Mouse (Mus musculus) hindbrain, embryonic 10.5 days (tissue): ENCODE results near the gene Kcnab2. TPM values are rescaled to one million over a fixed set of nuclear protein-coding genes. Genes with fewer than 3 reads are reported as not detected.

Experiments
- DNase-seq: peaks from one replicate; pipeline ENCODE4 v3.0.0-alpha.2; 2017; ENCODE audit warnings: low spot score
- H3K27ac ChIP-seq: fragments of 300-500 bp; sonication (generic); 2 replicates; pipeline ENCODE4 v1.5.1; 2016; ENCODE audit warnings: mild to moderate bottlenecking, moderate library complexity
- H3K27me3 ChIP-seq: fragments of 300-500 bp; sonication (generic); 2 replicates; pipeline ENCODE4 v1.6.1; 2016; ENCODE audit warnings: mild to moderate bottlenecking; ENCODE audit not compliant: poor library complexity, insufficient read depth, severe bottlenecking
- H3K36me3 ChIP-seq: fragments of 300-500 bp; sonication (generic); 2 replicates; pipeline ENCODE4 v1.6.1; 2016; ENCODE audit warnings: mild to moderate bottlenecking, moderate library complexity
- H3K4me1 ChIP-seq: fragments of 300-500 bp; sonication (generic); replicated peaks from 2 replicates; pipeline ENCODE4 v1.6.1; 2016; ENCODE audit warnings: mild to moderate bottlenecking
- H3K4me3 ChIP-seq: fragments of 300-500 bp; sonication (generic); 2 replicates; pipeline ENCODE4 v1.5.1; 2016; ENCODE audit warnings: mild to moderate bottlenecking, moderate library complexity
- H3K9me3 ChIP-seq: fragments of 300-500 bp; sonication (generic); 2 replicates; pipeline ENCODE4 v1.6.1; 2016; ENCODE audit warnings: mild to moderate bottlenecking, moderate library complexity
- WGBS: fragments of 180-500 bp; shearing (Covaris S2); methylation state at CpG from one replicate; pipeline ENCODE4 v1.1.7; 2016; 5-methylcytosine and 5-hydroxymethylcytosine counted together
- polyA plus RNA-seq: library from polyadenylated mRNA; unstranded; fragments of >200 nt; fragmentation: Nextera tagmentation; extraction: Ambion mirVana; gene quantifications from 2 replicates; pipeline ENCODE4 v1.2.1, GENCODE M21; 2016

The Kcnab2 gene
- polyA plus RNA-seq, 1 experiment from 2014 or later, result 16.0 TPM

DNA sequence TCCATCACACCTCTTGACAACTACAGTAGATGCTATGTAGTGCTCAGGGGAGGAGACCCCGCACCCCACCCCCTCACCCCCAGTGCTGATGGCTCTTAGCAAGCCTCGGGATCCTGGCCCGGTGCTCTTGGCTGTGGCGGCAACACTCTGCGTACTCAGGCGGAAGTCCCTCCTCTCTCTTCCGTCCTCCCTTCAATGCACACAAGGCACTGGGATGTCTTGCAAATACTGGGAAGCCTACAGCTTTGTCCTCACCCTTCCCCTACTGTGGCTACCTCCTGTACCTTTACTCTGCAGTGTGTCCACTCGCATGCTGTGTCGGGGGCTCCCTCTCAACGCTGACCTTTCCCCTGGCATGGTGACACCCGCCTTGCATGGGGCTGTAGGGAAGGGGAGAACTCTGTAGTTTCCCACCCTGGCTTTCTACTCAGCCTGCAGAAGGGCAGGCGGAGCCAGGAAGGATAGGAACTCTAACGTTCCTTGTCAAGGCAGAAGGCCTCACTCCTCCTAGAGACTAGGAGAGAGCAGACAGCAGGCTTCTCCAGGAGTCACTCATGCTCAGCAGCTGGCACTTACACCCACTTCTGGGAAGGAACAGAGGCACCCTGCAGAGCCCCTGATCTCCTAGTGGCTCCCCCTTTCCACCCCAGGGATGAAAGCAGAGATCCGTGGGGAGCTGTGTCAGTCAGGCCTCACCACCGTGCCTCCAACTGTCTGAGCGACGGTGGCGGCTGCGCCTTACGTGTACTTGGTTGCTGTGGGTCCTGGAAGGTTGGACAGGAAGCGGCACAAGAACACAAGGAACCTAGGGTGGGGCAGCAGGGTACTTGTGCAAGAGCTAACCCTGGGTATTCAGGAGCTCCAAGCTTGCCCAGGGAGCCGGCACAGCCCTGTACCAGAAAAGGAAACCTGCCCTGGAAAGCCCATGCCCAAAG, 29.7 kb downstream of the Kcnab2 start:
- Histone ChIP-seq H3K4me3 (no peak overlapping the region), H3K9me3 (no peaks in the 10 kb centered on the region), H3K4me1 (peaks cover 13% of the 10 kb centered on the region), H3K27ac (peak overlapping the region; percentile 53; the same call in 1 of the 2 replicates), H3K27me3 (no peaks in the 10 kb centered on the region), H3K36me3 (no peaks in the 10 kb centered on the region)
- no peak for DNase-seq
- WGBS, result 81% methylated on average over 22 of the region's 22 CpGs

- DNase-seq, result no peak
- no peak overlapping the region for H3K4me3 ChIP-seq
- H3K27ac ChIP-seq, result no peak overlapping the region
- H3K36me3 ChIP-seq, result no peaks in the 10 kb centered on the region
- H3K4me1 ChIP-seq, result peaks cover 13% of the 10 kb centered on the region; the same call in 1 of the 2 replicates
- H3K9me3 ChIP-seq, result no peaks in the 10 kb centered on the region
- 88% methylated on average over 10 of the region's 10 CpGs for WGBS
- no peaks in the 10 kb centered on the region for H3K27me3 ChIP-seq
These were observed 31.5 kb downstream of the Kcnab2 start for GRCm38 (mm10) chr4:152446178-152446577.

- no peak overlapping the region for H3K4me3 ChIP-seq
- no peak overlapping the region for H3K27ac ChIP-seq
- 35% methylated on average over 9 of the region's 9 CpGs for WGBS
- no peaks in the 10 kb centered on the region for H3K9me3 ChIP-seq
- peaks cover 4% of the 10 kb centered on the region for H3K4me1 ChIP-seq
- H3K27me3 ChIP-seq, result 0 out of 2 replicates have a peak, but pooled peaks cover 2% of the 10 kb centered on the region
- no peak for DNase-seq
- no peaks in the 10 kb centered on the region for H3K36me3 ChIP-seq
These were observed 36.1 kb downstream of the Kcnab2 start for GRCm38 (mm10) chr4:152441536-152441935.

- no peak overlapping the region for H3K27ac ChIP-seq
- DNase-seq, result no peak
- no peaks in the 10 kb centered on the region for H3K36me3 ChIP-seq
- H3K9me3 ChIP-seq, result no peaks in the 10 kb centered on the region
- H3K4me1 ChIP-seq, result peaks cover 4% of the 10 kb centered on the region; the same call in 1 of the 2 replicates
- H3K4me3 ChIP-seq, result no peak overlapping the region
- 0 out of 2 replicates have a peak, but pooled peaks cover 2% of the 10 kb centered on the region for H3K27me3 ChIP-seq
- WGBS, result 58% methylated on average over 9 of the region's 9 CpGs
These were observed 36.8 kb downstream of the Kcnab2 start for GRCm38 (mm10) chr4:152440882-152441281.

DNA sequence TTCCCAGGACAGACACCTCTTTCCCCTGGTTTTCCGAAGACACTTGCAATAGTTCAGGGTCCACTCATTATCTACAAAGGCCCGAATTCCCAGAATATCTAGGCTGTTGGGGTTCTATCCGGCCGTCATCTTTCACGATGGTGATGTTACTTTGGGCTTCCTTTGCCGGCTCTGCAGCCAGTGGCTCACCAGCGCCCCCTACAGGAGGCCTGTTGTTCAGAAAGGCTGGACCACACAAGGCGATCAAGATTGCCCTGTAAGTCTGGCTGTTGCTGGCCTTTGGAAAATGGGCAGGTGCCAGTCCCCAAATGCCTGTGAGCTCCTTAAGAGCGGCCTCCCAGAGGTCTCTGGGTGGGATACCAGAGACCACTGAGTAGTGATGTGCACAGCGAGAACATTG, 42.4 kb downstream of the Kcnab2 start:
- peak overlapping the region; percentile 40 for H3K4me3 ChIP-seq
- H3K4me1 ChIP-seq, result peaks cover 10% of the 10 kb centered on the region; the same call in 1 of the 2 replicates
- no peaks in the 10 kb centered on the region for H3K36me3 ChIP-seq
- no peaks in the 10 kb centered on the region for H3K9me3 ChIP-seq
- WGBS, result 12% methylated on average over 10 of the region's 10 CpGs
- H3K27ac ChIP-seq, result no peak overlapping the region
- H3K27me3 ChIP-seq, result peaks cover 19% of the 10 kb centered on the region
- peak; percentile 86 for DNase-seq

DNA sequence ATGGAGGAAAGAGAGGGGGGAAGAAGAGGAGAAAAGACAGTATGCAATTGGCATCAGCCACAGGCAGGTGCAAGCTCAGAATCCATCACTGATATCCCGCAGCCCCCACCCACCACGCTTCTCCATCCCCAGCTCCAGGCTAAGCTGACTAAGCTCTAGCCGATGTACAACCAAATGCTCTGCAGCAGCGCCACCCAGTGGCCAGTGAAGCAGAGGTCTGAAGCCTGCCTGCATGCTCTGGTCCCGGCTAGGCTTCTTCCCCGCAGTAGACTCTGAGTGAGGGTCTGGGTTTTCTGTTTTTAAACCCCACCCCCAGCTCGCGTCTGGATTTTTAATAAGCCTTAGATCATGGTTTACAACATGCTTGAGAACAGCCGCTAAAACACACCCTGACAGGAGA, 42.8 kb downstream of the Kcnab2 start:
- Histone ChIP-seq H3K9me3 (no peaks in the 10 kb centered on the region), H3K27me3 (peaks cover 19% of the 10 kb centered on the region), H3K4me1 (peaks cover 10% of the 10 kb centered on the region; the same call in 1 of the 2 replicates), H3K36me3 (no peaks in the 10 kb centered on the region), H3K4me3 (peak overlapping the region; percentile 40), H3K27ac (no peak overlapping the region)
- WGBS, result 4% methylated on average over 9 of the region's 9 CpGs
- peak; percentile 92 for DNase-seq

- H3K27me3 ChIP-seq, result peaks cover 17% of the 10 kb centered on the region
- DNase-seq, result peak; percentile 40
- no peak overlapping the region for H3K4me3 ChIP-seq
- H3K36me3 ChIP-seq, result no peaks in the 10 kb centered on the region
- peaks cover 23% of the 10 kb centered on the region for H3K4me1 ChIP-seq
- H3K27ac ChIP-seq, result no peak overlapping the region
- H3K9me3 ChIP-seq, result no peaks in the 10 kb centered on the region
- WGBS, result 56% methylated on average over 5 of the region's 5 CpGs
These were observed 45.4 kb downstream of the Kcnab2 start for GRCm38 (mm10) chr4:152432308-152432707.

- DNase-seq, result no peak
- Histone ChIP-seq H3K4me3 (no peak overlapping the region), H3K36me3 (no peaks in the 10 kb centered on the region), H3K4me1 (peaks cover 13% of the 10 kb centered on the region), H3K27me3 (peaks cover 7% of the 10 kb centered on the region; the same call in 1 of the 2 replicates), H3K27ac (no peak overlapping the region), H3K9me3 (no peaks in the 10 kb centered on the region)
- WGBS, result 56% methylated on average over 8 of the region's 8 CpGs
These were observed 49.4 kb downstream of the Kcnab2 start for GRCm38 (mm10) chr4:152428259-152428658.

DNA sequence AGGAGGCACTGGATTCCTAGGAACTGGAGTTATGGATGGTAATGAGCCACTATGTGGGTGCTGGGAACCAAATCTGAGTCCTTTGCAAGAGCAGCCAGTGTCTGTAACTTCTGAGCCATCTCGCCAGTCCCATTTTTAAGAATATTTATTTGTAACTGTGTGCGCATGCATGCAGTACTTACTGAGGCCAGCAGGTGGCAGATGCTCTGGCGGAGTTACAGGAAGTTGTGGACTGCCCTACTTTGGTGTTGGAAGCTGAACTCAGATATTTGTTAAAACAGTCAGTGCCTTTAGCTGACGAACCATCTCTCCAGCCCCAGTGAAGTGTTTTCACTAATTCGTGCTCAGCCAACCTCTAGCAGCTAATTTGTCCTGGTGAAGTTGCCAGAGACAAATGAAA, 52.7 kb downstream of the Kcnab2 start:
- DNase-seq, result peak; percentile 53
- Histone ChIP-seq H3K36me3 (no peaks in the 10 kb centered on the region), H3K27ac (no peak overlapping the region), H3K27me3 (no peaks in the 10 kb centered on the region), H3K4me1 (peaks cover 13% of the 10 kb centered on the region), H3K9me3 (no peaks in the 10 kb centered on the region), H3K4me3 (no peak overlapping the region)
- WGBS, result 73% methylated on average over 5 of the region's 5 CpGs

DNA sequence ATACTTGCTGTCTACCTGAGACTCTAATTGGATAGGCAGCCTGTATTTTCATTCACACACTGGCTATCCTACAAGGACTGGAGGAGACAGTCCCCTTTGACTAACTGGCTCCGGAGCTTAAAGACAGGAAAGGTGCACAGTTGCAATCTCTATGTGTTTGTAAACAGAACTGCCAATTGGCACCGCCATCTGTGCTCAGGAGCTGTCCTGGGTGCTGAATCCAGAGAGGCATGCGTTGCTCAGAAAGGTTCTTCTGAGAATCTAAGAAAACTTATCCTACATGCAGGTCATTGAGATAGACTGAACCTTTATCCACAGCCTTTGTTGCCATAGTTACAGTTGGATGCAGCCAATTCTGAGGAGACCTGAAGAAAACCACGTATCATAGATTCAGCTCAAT, 53.3 kb downstream of the Kcnab2 start:
- Histone ChIP-seq H3K36me3 (no peaks in the 10 kb centered on the region), H3K9me3 (no peaks in the 10 kb centered on the region), H3K4me1 (peaks cover 12% of the 10 kb centered on the region), H3K4me3 (no peak overlapping the region), H3K27ac (no peak overlapping the region), H3K27me3 (no peaks in the 10 kb centered on the region)
- DNase-seq, result peak; percentile 53
- 39% methylated on average over 4 of the region's 4 CpGs for WGBS

DNA sequence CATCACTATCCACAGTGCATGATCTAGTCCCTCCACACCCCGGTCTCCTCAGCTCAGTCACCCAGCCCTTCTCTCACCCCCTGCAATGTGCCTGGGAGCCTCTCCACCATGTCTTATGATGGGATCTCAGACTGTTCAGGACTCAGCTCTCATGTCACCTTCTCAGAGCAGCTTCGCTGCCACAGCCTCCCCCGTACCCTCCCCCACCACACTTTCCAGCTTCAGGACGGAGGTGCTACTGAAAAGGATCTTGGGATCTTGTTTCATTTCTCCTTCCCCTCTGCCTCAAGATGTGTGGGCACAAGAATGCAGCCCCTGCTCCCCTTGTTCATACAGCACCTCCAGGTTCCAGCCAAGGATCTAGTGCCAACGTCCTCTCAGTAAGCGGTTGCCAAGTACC, 54.1 kb downstream of the Kcnab2 start:
- H3K27me3 ChIP-seq, result no peaks in the 10 kb centered on the region
- DNase-seq, result no peak
- 89% methylated on average over 6 of the region's 6 CpGs for WGBS

GRCm38 (mm10) chr4:152418229-152419060, 59.2 kb downstream of the Kcnab2 start:
- no peaks in the 10 kb centered on the region for H3K36me3 ChIP-seq
- DNase-seq, result peak; percentile 19
- 0 out of 2 replicates have a peak overlapping the region, but pooled peaks have one; percentile 35 for H3K27ac ChIP-seq
- WGBS, result 36% methylated on average over 28 of the region's 28 CpGs
- H3K4me1 ChIP-seq, result peaks cover 30% of the 10 kb centered on the region
- no peak overlapping the region for H3K4me3 ChIP-seq
- no peaks in the 10 kb centered on the region for H3K9me3 ChIP-seq
- no peaks in the 10 kb centered on the region for H3K27me3 ChIP-seq

More for the DNA sequence above, 54.1 kb downstream of the Kcnab2 start:
- H3K9me3 ChIP-seq, result no peaks in the 10 kb centered on the region
- H3K27ac ChIP-seq, result no peak overlapping the region
- peaks cover 16% of the 10 kb centered on the region for H3K4me1 ChIP-seq
- no peak overlapping the region for H3K4me3 ChIP-seq
- no peaks in the 10 kb centered on the region for H3K36me3 ChIP-seq
